Mouse (Mus musculus) neural tube, embryonic 11.5 days (tissue): ENCODE results near the gene Ccdc175. TPM values are rescaled to one million over a fixed set of nuclear protein-coding genes. Genes with fewer than 3 reads are reported as not detected.
A peak's percentile ranks its signal among the peaks of the same experiment; 100 is the strongest.

Experiments used
- ATAC-seq: fragments of 200-750 bp; cut with Nextera tagmentation; 2 replicates; pipeline ENCODE4 v1.8.0; 2017; ENCODE audit warnings: moderate number of reproducible peaks, mild to moderate bottlenecking, moderate TSS enrichment, moderate library complexity; ENCODE audit not compliant: insufficient read depth, low FRiP score, low TSS enrichment
- DNase-seq: peaks from one replicate; pipeline ENCODE4 v3.0.0-alpha.2; 2015; ENCODE audit warnings: low spot score
- H3K27ac ChIP-seq: fragments of 300-500 bp; sonication (generic); 2 replicates; pipeline ENCODE4 v1.5.1; 2014; ENCODE audit warnings: low read depth, mild to moderate bottlenecking, low read length
- H3K27me3 ChIP-seq: fragments of 300-500 bp; sonication (generic); 2 replicates; pipeline ENCODE4 v1.6.1; 2014; ENCODE audit warnings: mild to moderate bottlenecking, low read length, mixed read lengths; ENCODE audit not compliant: control insufficient read depth, insufficient read depth
- H3K36me3 ChIP-seq: fragments of 300-500 bp; sonication (generic); 2 replicates; pipeline ENCODE4 v1.6.1; 2014; ENCODE audit warnings: mild to moderate bottlenecking, low read length, moderate library complexity, mixed read lengths; ENCODE audit not compliant: control insufficient read depth, insufficient read depth
- H3K4me1 ChIP-seq: fragments of 300-500 bp; sonication (generic); 2 replicates; pipeline ENCODE4 v1.6.1; 2014; ENCODE audit warnings: low read length, mixed read lengths; ENCODE audit not compliant: control insufficient read depth, insufficient read depth
- H3K4me2 ChIP-seq: fragments of 300-500 bp; sonication (generic); 2 replicates; pipeline ENCODE4 v1.6.1; 2014; ENCODE audit warnings: low read depth, mild to moderate bottlenecking, moderate library complexity
- H3K4me3 ChIP-seq: fragments of 300-500 bp; sonication (generic); 2 replicates; pipeline ENCODE4 v1.5.1; 2014; ENCODE audit warnings: low read depth, low read length
- H3K9ac ChIP-seq: fragments of 300-500 bp; sonication (generic); 2 replicates; pipeline ENCODE4 v1.6.1; 2014; ENCODE audit warnings: mild to moderate bottlenecking, low read length
- H3K9me3 ChIP-seq: fragments of 300-500 bp; sonication (generic); 2 replicates; pipeline ENCODE4 v1.6.1; 2016; ENCODE audit warnings: low read length; ENCODE audit not compliant: control insufficient read depth
- WGBS: fragments of 180-500 bp; shearing (Covaris S2); extraction: QIAGEN DNeasy Blood & Tissue Kit; methylation state at CpG from one replicate; pipeline ENCODE4 v1.1.7; 2014; 5-methylcytosine and 5-hydroxymethylcytosine counted together
- polyA plus RNA-seq: library from polyadenylated mRNA; unstranded; fragments of >200 nt; fragmentation: Nextera tagmentation; extraction: Ambion mirVana; gene quantifications from 2 replicates; pipeline ENCODE4 v1.2.1, GENCODE M21; 2014

Gene Ccdc175
- polyA plus RNA-seq = 0.08 TPM in 1 of 2 replicates, not detected in the other

DNA sequence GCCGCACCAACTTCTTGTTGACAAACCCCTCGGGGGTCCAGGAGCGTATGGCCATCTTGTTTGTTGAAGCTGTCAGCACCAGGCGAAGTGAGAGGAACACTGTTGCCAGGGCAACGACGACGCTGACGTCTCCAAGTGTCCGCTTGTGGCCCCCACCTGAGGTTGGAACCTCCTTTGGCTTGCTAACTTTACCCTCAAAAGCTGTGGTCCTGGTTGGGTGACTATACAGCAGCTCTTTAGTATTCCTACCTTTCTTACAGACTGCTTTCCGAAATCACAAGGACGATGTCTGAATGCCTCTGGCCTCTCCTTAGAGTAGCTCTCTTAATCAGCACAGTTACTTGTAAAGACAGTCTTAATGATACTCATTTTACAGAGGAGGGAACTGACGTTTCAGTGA is at the start of gene Ccdc175:
Ccdc175 (minus strand) TSS at position 101 of the 400 bp plus-strand sequence.
- no peak within 1 kb of the TSS for H3K9ac ChIP-seq

DNA sequence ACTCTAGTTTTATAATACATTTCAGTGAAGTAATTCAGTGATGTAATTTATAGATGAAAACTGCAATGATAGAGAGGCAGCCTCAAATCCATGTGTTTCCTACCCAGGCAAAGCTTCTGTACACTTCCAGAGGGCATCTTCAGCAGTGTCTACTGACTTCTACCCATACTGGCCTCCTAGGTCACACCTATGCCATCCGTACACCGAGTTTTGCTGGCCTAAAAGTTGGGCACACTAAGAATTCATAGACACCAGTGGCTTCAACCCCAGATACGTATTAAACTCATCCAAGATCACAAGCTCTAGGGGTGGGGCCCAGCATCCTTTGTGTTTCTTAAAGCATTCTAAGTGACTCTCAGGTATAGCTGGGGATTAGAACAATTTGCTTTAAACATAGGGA is 49.3 kb upstream of the Ccdc175 start:
- Histone ChIP-seq H3K4me3 (peak overlapping the region; percentile 48), H3K36me3 (no peaks in the 10 kb centered on the region), H3K27ac (no peak overlapping the region), H3K4me2 (peak overlapping the region; percentile 40), H3K27me3 (peaks cover 5% of the 10 kb centered on the region; the same call in 1 of the 2 replicates), H3K9me3 (no peaks in the 10 kb centered on the region), H3K9ac (no peak overlapping the region), H3K4me1 (0 out of 2 replicates have a peak, but pooled peaks cover 6% of the 10 kb centered on the region)
- 90% methylated on average over 3 of the region's 3 CpGs for WGBS
- DNase-seq = no peak
- ATAC-seq = no peak

More for the DNA sequence above, at the start of gene Ccdc175:
- 79% methylated on average over 12 of the region's 12 CpGs for WGBS
- Histone ChIP-seq H3K27me3 (no peaks in the 10 kb centered on the region), H3K4me1 (no peaks in the 10 kb centered on the region), H3K4me3 (no peak within 1 kb of the TSS), H3K4me2 (no peak within 1 kb of the TSS), H3K9me3 (no peaks in the 10 kb centered on the region), H3K27ac (no peak within 1 kb of the TSS), H3K36me3 (no peaks in the 10 kb centered on the region)
- ATAC-seq (no peak), DNase-seq (no peak)

DNA sequence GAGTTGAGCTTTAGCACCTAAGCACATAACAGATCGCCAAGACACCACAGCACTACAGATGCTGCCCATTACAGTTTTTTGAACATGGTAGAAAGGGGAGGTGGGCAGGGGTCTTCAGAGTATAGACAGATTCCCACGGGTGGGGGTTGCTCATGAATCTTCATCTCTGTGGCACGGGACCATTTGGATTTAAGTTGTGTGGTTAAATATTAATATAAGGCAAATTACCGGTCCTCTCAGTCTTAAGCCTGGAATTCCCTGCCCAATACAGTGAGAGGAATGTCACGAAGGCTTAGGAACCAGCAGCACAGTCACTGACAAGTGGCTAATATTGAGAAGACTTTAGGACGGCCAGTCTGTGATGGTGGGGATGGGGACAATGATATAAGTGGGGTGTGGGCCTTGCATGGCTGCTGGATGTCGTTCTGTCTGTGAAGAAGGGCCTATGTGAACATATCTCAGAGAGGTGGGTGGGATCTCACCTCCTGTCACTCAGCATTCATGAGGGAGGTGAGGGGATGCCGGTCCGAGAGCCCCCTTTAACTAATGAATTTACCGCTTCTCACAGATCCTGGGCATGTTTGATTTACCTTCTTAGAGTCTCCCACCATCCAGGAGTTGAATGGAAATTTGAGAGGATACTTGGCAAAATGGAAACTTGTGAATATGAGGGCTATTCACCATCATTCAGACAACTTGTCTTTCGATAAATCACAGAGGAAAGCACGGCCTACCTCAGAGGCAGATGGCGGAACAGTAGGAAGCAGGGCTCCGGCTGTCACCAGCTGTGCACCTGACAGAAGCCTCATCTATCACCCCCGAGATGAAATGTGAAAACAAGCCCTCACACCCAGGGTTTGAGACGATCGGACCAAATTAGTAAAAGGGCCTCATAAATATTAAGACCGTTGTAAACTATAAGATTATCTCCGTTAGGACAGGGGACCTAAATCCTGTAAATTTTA is 48.3 kb upstream of the Ccdc175 start:
- Histone ChIP-seq H3K9me3 (no peaks in the 10 kb centered on the region), H3K4me1 (0 out of 2 replicates have a peak, but pooled peaks cover 6% of the 10 kb centered on the region), H3K4me2 (peak overlapping the region; percentile 40), H3K4me3 (peak overlapping the region; percentile 48), H3K27me3 (peaks cover 5% of the 10 kb centered on the region; the same call in 1 of the 2 replicates), H3K27ac (no peak overlapping the region), H3K9ac (no peak overlapping the region), H3K36me3 (no peaks in the 10 kb centered on the region)
- 63% methylated on average over 19 of the region's 19 CpGs for WGBS
- DNase-seq (peak; percentile 31), ATAC-seq (no peak)

DNA sequence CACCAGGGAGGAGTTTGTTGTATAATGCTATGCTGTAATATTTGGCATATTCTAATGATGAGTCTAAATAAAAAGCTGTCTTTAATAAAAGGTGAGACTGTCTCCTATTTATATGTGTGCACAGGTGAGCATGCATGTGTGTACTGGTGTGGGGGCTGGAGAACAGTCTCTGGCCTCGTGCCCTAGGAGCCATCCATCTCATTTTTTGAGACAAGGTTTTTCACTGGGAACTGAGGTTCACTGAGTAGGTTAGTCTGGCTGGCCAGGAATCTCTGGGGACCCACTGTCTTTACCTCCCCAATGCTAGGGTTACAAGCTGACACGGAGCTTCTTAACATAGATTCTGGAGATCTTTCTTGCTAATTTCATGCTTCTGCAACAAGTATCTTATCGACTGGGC is 47.3 kb upstream of the Ccdc175 start:
- ATAC-seq (no peak), DNase-seq (no peak)
- Histone ChIP-seq H3K9ac (no peak overlapping the region), H3K9me3 (no peaks in the 10 kb centered on the region), H3K27ac (no peak overlapping the region), H3K27me3 (no peaks in the 10 kb centered on the region), H3K36me3 (no peaks in the 10 kb centered on the region), H3K4me1 (0 out of 2 replicates have a peak, but pooled peaks cover 6% of the 10 kb centered on the region), H3K4me3 (no peak overlapping the region), H3K4me2 (no peak overlapping the region; the same call in 1 of the 2 replicates)
- WGBS = 78% methylated on average over 3 of the region's 3 CpGs

DNA sequence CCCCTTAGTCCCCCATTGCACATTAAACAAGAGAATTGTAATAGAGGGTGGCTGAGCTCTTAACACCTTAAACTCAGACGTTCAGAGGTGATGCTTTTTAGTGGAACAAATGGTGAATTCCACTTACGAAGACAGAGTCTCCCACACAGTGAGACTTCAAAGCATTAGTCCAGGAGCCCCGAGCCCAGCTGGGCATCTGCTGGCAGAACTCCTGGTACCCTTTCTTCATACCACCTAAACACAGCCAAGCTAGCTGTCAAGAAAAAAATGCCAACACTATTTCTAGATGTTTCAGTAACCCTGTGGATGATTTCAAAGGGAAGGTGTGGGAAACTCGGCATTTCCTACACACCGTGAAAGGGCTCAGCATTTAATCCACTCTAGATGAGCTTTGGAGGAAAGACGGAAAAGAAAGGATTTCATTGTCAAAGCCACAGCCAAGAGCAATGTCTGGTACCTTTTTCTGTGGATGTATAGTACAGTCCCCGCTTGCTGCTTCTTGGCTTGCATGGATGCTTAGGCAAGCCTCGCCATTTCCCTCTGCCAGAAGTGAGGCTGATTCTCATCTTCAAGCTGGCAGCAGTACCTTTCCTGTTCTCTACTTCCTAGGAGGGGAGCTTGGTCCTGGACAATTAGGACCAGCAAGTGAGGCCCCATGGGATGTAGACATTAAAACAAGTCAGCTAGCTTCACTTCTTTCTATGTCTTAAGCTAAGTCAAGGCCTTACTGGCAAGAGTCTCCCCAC is 44.8 kb upstream of the Ccdc175 start:
- H3K27ac ChIP-seq = no peak overlapping the region
- no peak for DNase-seq
- 0 out of 2 replicates have a peak, but pooled peaks cover 6% of the 10 kb centered on the region for H3K4me1 ChIP-seq
- H3K9me3 ChIP-seq = no peaks in the 10 kb centered on the region
- H3K9ac ChIP-seq = no peak overlapping the region
- H3K27me3 ChIP-seq = no peaks in the 10 kb centered on the region
- no peak for ATAC-seq
- whole genome bisulfite sequencing = 71% methylated on average over 8 of the region's 8 CpGs
- H3K4me2 ChIP-seq = no peak overlapping the region
- H3K36me3 ChIP-seq = no peaks in the 10 kb centered on the region
- no peak overlapping the region for H3K4me3 ChIP-seq

DNA sequence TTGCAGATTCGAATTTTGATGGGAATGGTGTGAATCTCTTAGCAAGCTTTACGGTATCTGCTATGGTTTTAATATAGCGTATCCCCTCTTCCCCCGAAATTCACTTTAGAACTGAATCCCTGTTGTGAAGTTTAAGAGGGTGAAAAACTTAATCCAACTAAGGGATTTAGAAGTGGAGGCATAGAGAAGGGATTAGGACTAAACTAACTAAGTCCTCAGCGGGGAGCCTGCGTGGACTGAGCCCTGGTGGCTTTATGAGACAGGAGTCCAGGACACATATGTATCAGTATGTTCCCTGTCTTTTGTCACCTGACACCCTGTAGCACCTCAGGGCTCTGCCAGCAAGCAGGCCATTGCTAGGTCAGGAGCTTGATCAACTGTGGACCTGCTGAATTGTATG is 42.9 kb upstream of the Ccdc175 start:
- Histone ChIP-seq H3K27me3 (no peaks in the 10 kb centered on the region), H3K4me1 (0 out of 2 replicates have a peak, but pooled peaks cover 4% of the 10 kb centered on the region), H3K27ac (no peak overlapping the region), H3K36me3 (no peaks in the 10 kb centered on the region), H3K4me3 (no peak overlapping the region), H3K9ac (no peak overlapping the region), H3K9me3 (no peaks in the 10 kb centered on the region), H3K4me2 (no peak overlapping the region)
- ATAC-seq (no peak), DNase-seq (no peak)
- WGBS = 88% methylated on average over 6 of the region's 6 CpGs

DNA sequence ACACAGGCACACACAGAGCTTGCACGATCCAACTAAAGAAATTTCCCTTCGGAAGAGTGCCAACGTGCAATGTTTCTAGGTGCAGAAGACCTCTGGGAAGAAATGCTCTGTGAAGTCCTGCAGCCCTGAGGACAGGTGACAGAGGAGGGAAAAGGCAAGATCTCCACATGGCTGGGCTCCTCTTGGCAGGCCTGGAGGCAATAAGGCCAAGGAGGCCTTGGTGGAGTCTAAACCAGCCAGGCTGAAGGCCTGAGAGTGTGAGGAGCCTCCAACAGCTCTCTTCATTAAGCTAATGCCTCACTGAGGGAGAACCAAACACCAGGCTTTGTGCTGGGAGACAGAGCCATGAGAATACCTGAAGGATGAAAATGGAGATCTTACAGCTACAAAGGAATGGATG is 40.5 kb upstream of the Ccdc175 start:
- H3K4me1 ChIP-seq = no peaks in the 10 kb centered on the region
- H3K9ac ChIP-seq = no peak overlapping the region
- no peak overlapping the region for H3K4me2 ChIP-seq
- no peak overlapping the region for H3K27ac ChIP-seq
- no peak for DNase-seq
- H3K4me3 ChIP-seq = no peak overlapping the region
- no peaks in the 10 kb centered on the region for H3K36me3 ChIP-seq
- no peak for ATAC-seq
- H3K27me3 ChIP-seq = no peaks in the 10 kb centered on the region
- WGBS = 96% methylated on average over 3 of the region's 3 CpGs
- no peaks in the 10 kb centered on the region for H3K9me3 ChIP-seq

DNA sequence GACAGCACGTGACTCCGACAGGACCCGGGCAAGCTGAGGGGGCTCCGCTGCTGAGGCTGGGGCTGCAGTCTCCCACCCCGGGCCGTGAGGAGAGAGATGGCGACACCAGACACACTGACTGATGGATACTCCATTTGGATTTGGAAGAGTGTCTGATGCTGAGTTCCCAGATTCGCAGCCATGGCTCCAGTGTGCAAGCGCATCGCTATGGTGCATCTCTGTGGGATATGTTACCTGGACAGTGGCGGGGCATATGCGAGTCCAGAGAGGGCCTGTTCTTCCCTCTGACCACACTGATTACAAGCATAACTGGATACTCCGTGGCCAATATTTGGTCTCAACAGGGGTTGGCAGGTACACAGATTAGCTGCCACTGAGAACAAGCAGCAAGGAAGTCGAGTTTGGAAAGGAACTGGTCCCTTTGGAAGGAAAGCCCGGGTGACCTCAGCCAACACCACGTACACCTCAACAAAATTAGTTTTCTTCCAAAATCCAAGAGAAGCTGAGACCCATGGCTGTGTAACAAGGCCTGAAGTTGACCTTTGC is 38.8 kb upstream of the Ccdc175 start:
- Histone ChIP-seq H3K27me3 (no peaks in the 10 kb centered on the region), H3K4me1 (no peaks in the 10 kb centered on the region), H3K4me3 (no peak overlapping the region), H3K9me3 (no peaks in the 10 kb centered on the region), H3K9ac (no peak overlapping the region), H3K4me2 (no peak overlapping the region), H3K36me3 (no peaks in the 10 kb centered on the region), H3K27ac (no peak overlapping the region)
- 92% methylated on average over 16 of the region's 16 CpGs for WGBS
- DNase-seq = no peak
- ATAC-seq = no peak
